Mouse (Mus musculus) erythroblast, embryonic 14.5 days (primary cell): Measurements from ENCODE around the gene Cuedc1.

Experiments
- GATA1 ChIP-seq: IDR thresholded peaks from 2 replicates; pipeline ENCODE4 v1.6.1; 2012; ENCODE audit warnings: low read length, inconsistent platforms, mixed read lengths
- TAL1 ChIP-seq: IDR thresholded peaks from 3 replicates; pipeline ENCODE4 v1.6.1; 2012; ENCODE audit warnings: low read length, inconsistent platforms, mixed read lengths

DNA sequence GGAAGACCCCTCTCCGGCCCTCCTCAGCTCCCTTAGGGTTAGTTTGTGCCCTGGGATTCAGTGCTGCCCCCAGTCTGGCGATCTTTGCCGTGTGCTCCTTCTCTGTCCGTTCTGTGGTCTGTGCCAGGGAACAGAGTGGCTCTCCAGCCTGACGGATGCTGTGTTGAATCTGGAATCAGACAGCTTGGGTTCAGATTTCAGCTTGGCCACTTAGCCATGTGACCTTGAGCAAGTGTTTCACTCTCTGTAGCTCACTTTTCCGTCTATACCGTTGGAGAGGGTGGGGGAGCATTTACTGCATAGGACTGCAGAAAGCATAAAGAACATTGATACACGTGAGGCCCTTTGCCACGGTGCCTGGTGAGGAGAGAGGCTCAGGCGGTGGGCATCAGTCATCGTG lies 61.5 kb downstream of the Cuedc1 start:
- TF ChIP-seq GATA1 (no peak), TAL1 (no peak)
